Mouse (Mus musculus) midbrain, embryonic 12.5 days (tissue): ENCODE data around the gene Smc3. TPM values are rescaled to one million over a fixed set of nuclear protein-coding genes. Genes with fewer than 3 reads are reported as not detected.
A peak's percentile ranks its signal among the peaks of the same experiment; 100 is the strongest.
"Not testable (repeated sequence)": the region's sequence is repeated elsewhere in the genome, so short reads cannot be mapped to it uniquely, and the experiment has no call there.

Experiments used
- ATAC-seq: fragments of 200-750 bp; cut with Nextera tagmentation; 2 replicates; pipeline ENCODE4 v1.8.0; 2017; ENCODE audit warnings: low read depth, moderate TSS enrichment, moderate library complexity; ENCODE audit not compliant: low FRiP score
- H3K27ac ChIP-seq: fragments of 300-500 bp; sonication (generic); replicated peaks from 2 replicates; pipeline ENCODE4 v1.5.1; 2016; ENCODE audit warnings: mild to moderate bottlenecking
- H3K27me3 ChIP-seq: fragments of 300-500 bp; sonication (generic); 2 replicates; pipeline ENCODE4 v1.6.1; 2016; ENCODE audit warnings: mild to moderate bottlenecking
- H3K36me3 ChIP-seq: fragments of 300-500 bp; sonication (generic); 2 replicates; pipeline ENCODE4 v1.6.1; 2016
- H3K4me1 ChIP-seq: fragments of 300-500 bp; sonication (generic); 2 replicates; pipeline ENCODE4 v1.6.1; 2016
- H3K4me2 ChIP-seq: fragments of 300-500 bp; sonication (generic); replicated peaks from 2 replicates; pipeline ENCODE4 v1.6.1; 2016; ENCODE audit warnings: mild to moderate bottlenecking, moderate library complexity
- H3K4me3 ChIP-seq: fragments of 300-500 bp; sonication (generic); 2 replicates; pipeline ENCODE4 v1.5.1; 2016; ENCODE audit warnings: mild to moderate bottlenecking
- H3K9ac ChIP-seq: fragments of 300-500 bp; sonication (generic); replicated peaks from 2 replicates; pipeline ENCODE4 v1.6.1; 2016; ENCODE audit warnings: mild to moderate bottlenecking, moderate library complexity
- H3K9me3 ChIP-seq: fragments of 300-500 bp; sonication (generic); 2 replicates; pipeline ENCODE4 v1.6.1; 2016; ENCODE audit warnings: mild to moderate bottlenecking
- WGBS: fragments of 180-500 bp; shearing (Covaris S2); methylation state at CpG from one replicate; pipeline ENCODE4 v1.1.7; 2016; 5-methylcytosine and 5-hydroxymethylcytosine counted together
- polyA plus RNA-seq: library from polyadenylated mRNA; unstranded; fragments of >200 nt; fragmentation: Nextera tagmentation; extraction: Ambion mirVana; gene quantifications from 2 replicates; pipeline ENCODE4 v1.2.1, GENCODE M21; 2016

Smc3 gene
- polyA plus RNA-seq, 1 experiment from 2014 or later: 80.7 TPM

GRCm38 (mm10) chr19:53644020-53644595, 43.9 kb downstream of the Smc3 start:
- peaks cover 3% of the 10 kb centered on the region for H3K4me1 ChIP-seq
- no peak for ATAC-seq
- no peak overlapping the region for H3K9ac ChIP-seq
- no peak overlapping the region for H3K4me2 ChIP-seq
- H3K4me3 ChIP-seq: no peak overlapping the region
- H3K36me3 ChIP-seq: peaks cover 63% of the 10 kb centered on the region
- WGBS: 93% methylated on average over 9 of the region's 9 CpGs
- H3K27me3 ChIP-seq: no peaks in the 10 kb centered on the region
- H3K27ac ChIP-seq: no peak overlapping the region
- H3K9me3 ChIP-seq: no peaks in the 10 kb centered on the region

GRCm38 (mm10) chr19:53647301-53647700, 47.1 kb downstream of the Smc3 start:
- WGBS: 91% methylated on average over 9 of the region's 9 CpGs
- Histone ChIP-seq H3K27ac (no peak overlapping the region), H3K4me1 (peaks cover 8% of the 10 kb centered on the region), H3K4me2 (no peak overlapping the region), H3K36me3 (peaks cover 35% of the 10 kb centered on the region), H3K27me3 (no peaks in the 10 kb centered on the region), H3K4me3 (no peak overlapping the region), H3K9me3 (no peaks in the 10 kb centered on the region), H3K9ac (no peak overlapping the region)
- ATAC-seq: no peak

DNA sequence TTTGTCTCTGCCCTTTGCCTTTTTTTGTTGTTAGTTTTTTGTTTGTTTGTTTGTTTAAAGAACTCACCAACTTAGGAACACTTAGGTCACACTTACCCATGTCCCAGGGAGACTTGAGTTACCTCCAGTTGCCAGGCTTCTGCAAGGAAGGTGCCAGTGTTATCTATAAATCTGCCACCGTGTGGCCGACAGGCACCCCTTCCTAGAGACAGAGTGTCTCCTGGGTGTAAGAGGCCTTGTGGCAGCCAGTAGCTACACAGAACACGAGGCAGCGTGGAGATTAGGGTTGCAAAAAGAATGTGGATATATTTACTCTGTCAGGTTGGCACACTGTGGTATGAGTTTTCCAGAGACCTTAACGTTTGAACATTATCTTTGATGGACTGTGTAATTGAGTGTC, 47.9 kb downstream of the Smc3 start:
- 62% methylated on average over 5 of the region's 5 CpGs for WGBS

DNA sequence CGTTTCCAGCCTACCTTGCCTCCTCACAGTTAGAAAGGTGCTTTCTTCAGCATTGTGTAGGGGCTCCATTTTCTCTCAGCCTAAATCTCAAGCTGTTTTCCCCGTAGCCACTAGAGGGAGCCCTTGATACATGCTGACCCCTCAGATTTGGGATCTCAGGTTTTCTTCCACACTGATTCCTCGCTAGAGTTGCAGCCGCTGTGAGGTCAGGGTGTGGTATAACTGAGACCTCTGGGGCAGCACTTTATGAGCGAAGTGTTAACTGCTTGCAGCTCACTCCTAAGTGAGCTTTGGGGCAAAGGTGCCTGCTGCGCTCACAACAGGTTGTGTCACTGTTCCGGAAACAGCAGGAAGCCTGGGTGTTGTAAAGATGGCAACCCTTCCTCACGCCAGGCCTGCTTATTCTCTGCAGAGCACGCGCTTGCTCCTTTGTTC, 48.6 kb downstream of the Smc3 start:
- Histone ChIP-seq H3K36me3 (peaks cover 24% of the 10 kb centered on the region), H3K27me3 (no peaks in the 10 kb centered on the region), H3K4me1 (peaks cover 17% of the 10 kb centered on the region), H3K9ac (no peak overlapping the region), H3K4me2 (no peak overlapping the region), H3K27ac (no peak overlapping the region), H3K9me3 (no peaks in the 10 kb centered on the region), H3K4me3 (no peak overlapping the region)
- WGBS: 43% methylated on average over 10 of the region's 10 CpGs
- ATAC-seq: peak; percentile 57; the same call in 1 of the 2 replicates

More for the DNA sequence above, 47.9 kb downstream of the Smc3 start:
- Histone ChIP-seq H3K9ac (no peak overlapping the region), H3K27me3 (no peaks in the 10 kb centered on the region), H3K27ac (no peak overlapping the region), H3K4me2 (no peak overlapping the region), H3K36me3 (peaks cover 30% of the 10 kb centered on the region), H3K9me3 (no peaks in the 10 kb centered on the region), H3K4me3 (no peak overlapping the region), H3K4me1 (peaks cover 12% of the 10 kb centered on the region)
- ATAC-seq: no peak

DNA sequence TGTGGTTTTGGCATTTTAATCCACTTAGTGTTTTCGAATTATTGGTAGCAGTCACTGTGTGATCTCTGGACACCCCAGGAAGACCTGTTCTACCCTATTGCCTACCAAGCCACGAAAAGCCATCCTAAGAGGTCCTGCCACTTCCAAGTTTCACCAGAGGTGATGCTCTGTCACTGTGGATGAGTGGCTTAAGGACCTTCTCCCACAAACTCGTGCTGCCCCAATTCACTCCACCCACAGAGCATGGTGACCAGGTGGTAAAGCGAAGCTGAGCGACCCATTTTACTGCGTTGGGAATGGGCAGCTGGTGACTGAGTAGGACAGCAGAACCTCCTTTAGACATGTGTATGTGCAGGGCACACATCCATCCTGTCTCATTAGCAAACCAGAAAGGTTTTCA, 49.2 kb downstream of the Smc3 start:
- H3K4me2 ChIP-seq: no peak overlapping the region
- 78% methylated on average over 6 of the region's 6 CpGs for WGBS
- peaks cover 22% of the 10 kb centered on the region for H3K4me1 ChIP-seq
- H3K27ac ChIP-seq: no peak overlapping the region
- no peaks in the 10 kb centered on the region for H3K9me3 ChIP-seq
- peaks cover 21% of the 10 kb centered on the region for H3K36me3 ChIP-seq
- no peak overlapping the region for H3K4me3 ChIP-seq
- H3K9ac ChIP-seq: no peak overlapping the region
- ATAC-seq: no peak
- H3K27me3 ChIP-seq: no peaks in the 10 kb centered on the region

- H3K4me1 ChIP-seq: peaks cover 23% of the 10 kb centered on the region
- no peak overlapping the region for H3K9ac ChIP-seq
- H3K36me3 ChIP-seq: peaks cover 18% of the 10 kb centered on the region
- ATAC-seq: no peak
- WGBS: 61% methylated on average over 5 of the region's 5 CpGs
- H3K4me2 ChIP-seq: no peak overlapping the region
- H3K9me3 ChIP-seq: no peaks in the 10 kb centered on the region
- no peak overlapping the region for H3K4me3 ChIP-seq
- H3K27me3 ChIP-seq: no peaks in the 10 kb centered on the region
- H3K27ac ChIP-seq: 0 out of 2 replicates have a peak overlapping the region, but pooled peaks have one; percentile 0
Measured at GRCm38 (mm10) chr19:53649802-53650201, 49.6 kb downstream of the Smc3 start.

- no peak overlapping the region for H3K9ac ChIP-seq
- no peaks in the 10 kb centered on the region for H3K9me3 ChIP-seq
- no peaks in the 10 kb centered on the region for H3K27me3 ChIP-seq
- WGBS: 91% methylated on average over 7 of the region's 7 CpGs
- no peak overlapping the region for H3K4me3 ChIP-seq
- no peak for ATAC-seq
- H3K4me2 ChIP-seq: no peak overlapping the region
- no peak overlapping the region for H3K27ac ChIP-seq
- peaks cover 23% of the 10 kb centered on the region for H3K4me1 ChIP-seq
- peaks cover 8% of the 10 kb centered on the region for H3K36me3 ChIP-seq
Measured at GRCm38 (mm10) chr19:53650921-53651320, 50.7 kb downstream of the Smc3 start.

GRCm38 (mm10) chr19:53652267-53652666, 52.1 kb downstream of the Smc3 start:
- no peaks in the 10 kb centered on the region for H3K9me3 ChIP-seq
- H3K4me2 ChIP-seq: no peak overlapping the region
- no peaks in the 10 kb centered on the region for H3K36me3 ChIP-seq
- H3K9ac ChIP-seq: no peak overlapping the region
- ATAC-seq: peak; percentile 18; the same call in 1 of the 2 replicates
- H3K27ac ChIP-seq: 0 out of 2 replicates have a peak overlapping the region, but pooled peaks have one; percentile 30
- 68% methylated on average over 9 of the region's 9 CpGs for WGBS
- no peaks in the 10 kb centered on the region for H3K27me3 ChIP-seq
- no peak overlapping the region for H3K4me3 ChIP-seq
- H3K4me1 ChIP-seq: peaks cover 23% of the 10 kb centered on the region

GRCm38 (mm10) chr19:53653624-53654467, 53.6 kb downstream of the Smc3 start:
- 68% methylated on average over 20 of the region's 20 CpGs for WGBS
- no peak overlapping the region for H3K9ac ChIP-seq
- ATAC-seq: peak; percentile 48
- H3K4me2 ChIP-seq: no peak overlapping the region
- peaks cover 6% of the 10 kb centered on the region; the same call in 1 of the 2 replicates for H3K27me3 ChIP-seq
- H3K9me3 ChIP-seq: no peaks in the 10 kb centered on the region
- H3K4me3 ChIP-seq: no peak overlapping the region
- H3K4me1 ChIP-seq: peaks cover 22% of the 10 kb centered on the region
- no peaks in the 10 kb centered on the region for H3K36me3 ChIP-seq
- no peak overlapping the region for H3K27ac ChIP-seq

DNA sequence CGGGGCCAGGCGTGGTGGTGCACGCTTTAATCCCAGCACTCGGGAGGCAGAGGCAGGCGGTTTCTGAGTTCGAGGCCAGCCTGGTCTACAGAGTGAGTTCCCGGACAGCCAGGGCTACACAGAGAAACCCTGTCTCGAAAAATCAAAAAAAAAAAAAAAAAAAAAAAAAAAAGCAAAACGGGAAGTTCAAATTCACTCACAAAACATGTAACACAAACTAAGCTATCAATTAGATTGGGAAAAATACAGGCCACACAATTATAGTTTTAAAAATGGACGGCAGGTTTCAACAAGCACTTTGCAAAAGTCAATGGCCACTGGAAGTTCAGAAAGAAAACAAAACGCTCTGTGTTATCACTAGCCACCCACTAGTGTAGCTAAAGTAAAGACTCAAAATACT, 56.2 kb downstream of the Smc3 start:
- not testable (repeated sequence) for ATAC-seq, H3K4me3 ChIP-seq, H3K9me3 ChIP-seq, H3K27ac ChIP-seq, H3K9ac ChIP-seq, H3K36me3 ChIP-seq, H3K27me3 ChIP-seq, H3K4me2 ChIP-seq
- 92% methylated on average over 10 of the region's 11 CpGs for WGBS
- peaks cover 19% of the 10 kb centered on the region for H3K4me1 ChIP-seq

- Histone ChIP-seq H3K27me3 (peaks cover 6% of the 10 kb centered on the region; the same call in 1 of the 2 replicates), H3K4me2 (no peak overlapping the region), H3K4me1 (peaks cover 18% of the 10 kb centered on the region), H3K36me3 (no peaks in the 10 kb centered on the region), H3K9ac (no peak overlapping the region), H3K4me3 (no peak overlapping the region), H3K27ac (no peak overlapping the region), H3K9me3 (no peaks in the 10 kb centered on the region)
- 93% methylated on average over 5 of the region's 5 CpGs for WGBS
- no peak for ATAC-seq
Measured at GRCm38 (mm10) chr19:53657437-53657836, 57.2 kb downstream of the Smc3 start.

- Histone ChIP-seq H3K27ac (no peak overlapping the region), H3K27me3 (peaks cover 6% of the 10 kb centered on the region; the same call in 1 of the 2 replicates), H3K4me1 (peaks cover 6% of the 10 kb centered on the region; the same call in 1 of the 2 replicates), H3K9me3 (no peaks in the 10 kb centered on the region), H3K36me3 (no peaks in the 10 kb centered on the region), H3K4me3 (no peak overlapping the region), H3K9ac (no peak overlapping the region), H3K4me2 (no peak overlapping the region)
- no peak for ATAC-seq
- 84% methylated on average over 9 of the region's 9 CpGs for WGBS
Measured at GRCm38 (mm10) chr19:53660722-53661420, 60.7 kb downstream of the Smc3 start.
